Comparison of ENCODE assay signal across 17 mouse cellular contexts in the genomic region with DNA sequence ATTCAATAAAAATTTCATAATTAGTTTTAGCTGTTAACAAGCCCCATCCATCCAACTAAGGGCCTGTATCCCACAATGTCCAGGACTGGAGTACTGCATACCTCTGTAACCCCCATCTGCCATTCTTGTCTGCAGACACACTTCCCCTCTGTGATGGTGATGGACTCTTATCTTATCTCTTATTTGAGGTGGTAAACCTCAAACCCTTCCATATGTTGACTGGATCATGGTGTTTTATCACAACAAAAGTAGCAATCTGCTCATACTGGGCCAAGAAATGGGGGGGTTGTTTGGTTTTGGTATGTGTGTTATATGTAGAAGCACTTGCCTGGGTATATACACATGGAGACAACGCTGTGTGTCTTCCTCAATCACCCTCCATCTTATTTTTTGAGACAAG.
"Had no signal": no experiment of that assay in that cellular context is flagged by ENCODE, and none has a peak within 500 bp of the region (broad histone marks: within the 10 kb centered on the region; RNA-seq: fewer than 3 reads in every experiment).

No protein-coding gene starts in this region.

- H3K36me3 ChIP-seq: neural tube, embryonic 12.5 days; neural tube, embryonic 13.5 days; neural tube, embryonic 15.5 days had no signal

- H3K4me1 ChIP-seq: stomach, embryonic 15.5 days had no signal

- H3K9ac ChIP-seq: neural tube, embryonic 12.5 days; neural tube, embryonic 13.5 days; neural tube, embryonic 15.5 days; stomach, embryonic 15.5 days had no signal

- H3K27ac ChIP-seq: neural tube, embryonic 12.5 days; neural tube, embryonic 13.5 days; neural tube, embryonic 15.5 days; stomach, embryonic 15.5 days; stomach, postnatal 0 days had no signal

- H3K9me3 ChIP-seq: neural tube, embryonic 12.5 days; neural tube, embryonic 13.5 days; neural tube, embryonic 15.5 days; stomach, embryonic 15.5 days had no signal

- H3K4me3 ChIP-seq: neural tube, embryonic 12.5 days; neural tube, embryonic 13.5 days; neural tube, embryonic 15.5 days; stomach, embryonic 15.5 days had no signal

- H3K27me3 ChIP-seq: neural tube, embryonic 12.5 days; neural tube, embryonic 13.5 days; neural tube, embryonic 15.5 days; stomach, embryonic 15.5 days had no signal

- DNase-seq: retina, postnatal 1 day; right cerebral cortex, adult 18-20 months; right cerebral cortex, postnatal 14 days; right cerebral cortex, postnatal 25 days; right cerebral cortex, postnatal 4 days; spleen, adult 18-20 months; thymus, adult 18-20 months; thymus, adult 2 months; thymus, postnatal 14 days; thymus, postnatal 25 days; thymus, postnatal 36 days; thymus, postnatal 4 days had no signal
